Mouse (Mus musculus) kidney, postnatal 36 days (tissue): ENCODE measurements around the gene Nrxn3.
A peak's percentile ranks its signal among the peaks of the same experiment; 100 is the strongest.

Source experiments
- DNase-seq, 2 experiments: peaks; one replicate each; pipeline ENCODE4 v3.0.0; 2021 to 2022; ENCODE audit warnings: mixed read lengths in 2 of 2

The Nrxn3 gene

GRCm38 (mm10) chr12:89719194-89720080 is 996.8 kb downstream of the Nrxn3 start:
- no peak for DNase-seq

GRCm38 (mm10) chr12:89720945-89721344 is 998.3 kb downstream of the Nrxn3 start:
- no peak for DNase-seq

GRCm38 (mm10) chr12:89722462-89722861 is 999.8 kb downstream of the Nrxn3 start:
- DNase-seq = no peak

- DNase-seq = no peak
Observed at GRCm38 (mm10) chr12:89724048-89724447, 1001.4 kb downstream of the Nrxn3 start.

- no peak for DNase-seq
Observed at GRCm38 (mm10) chr12:89742326-89742725, 1019.6 kb downstream of the Nrxn3 start.

- no peak for DNase-seq
Observed at GRCm38 (mm10) chr12:89742796-89743195, 1020.1 kb downstream of the Nrxn3 start.

GRCm38 (mm10) chr12:89764191-89765082 is 1041.8 kb downstream of the Nrxn3 start:
- no peak for DNase-seq

- DNase-seq = no peak
Observed at GRCm38 (mm10) chr12:89765179-89765578, 1042.5 kb downstream of the Nrxn3 start.

GRCm38 (mm10) chr12:89788794-89789193 is 1066.1 kb downstream of the Nrxn3 start:
- no peak for DNase-seq

GRCm38 (mm10) chr12:89789981-89790380 is 1067.3 kb downstream of the Nrxn3 start:
- no peak for DNase-seq

- no peak for DNase-seq
Observed at GRCm38 (mm10) chr12:89791829-89792228, 1069.2 kb downstream of the Nrxn3 start.

GRCm38 (mm10) chr12:89794741-89795140 is 1072.1 kb downstream of the Nrxn3 start:
- no peak for DNase-seq

- no peak for DNase-seq
Observed at GRCm38 (mm10) chr12:89808217-89808616, 1085.5 kb downstream of the Nrxn3 start.

- no peak for DNase-seq
Observed at GRCm38 (mm10) chr12:89810146-89810545, 1087.5 kb downstream of the Nrxn3 start.

GRCm38 (mm10) chr12:89811815-89812549 is 1089.3 kb downstream of the Nrxn3 start:
- DNase-seq = peak; percentile 55 to 56

- DNase-seq = no peak
Observed at GRCm38 (mm10) chr12:89812550-89813207, 1090.0 kb downstream of the Nrxn3 start.

- no peak for DNase-seq
Observed at GRCm38 (mm10) chr12:89813294-89813693, 1090.6 kb downstream of the Nrxn3 start.

GRCm38 (mm10) chr12:89813718-89814117 is 1091.0 kb downstream of the Nrxn3 start:
- DNase-seq = no peak

- DNase-seq = no peak
Observed at GRCm38 (mm10) chr12:89814536-89814935, 1091.9 kb downstream of the Nrxn3 start.

GRCm38 (mm10) chr12:89817072-89817773 is 1094.5 kb downstream of the Nrxn3 start:
- no peak for DNase-seq

GRCm38 (mm10) chr12:89818200-89818599 is 1095.5 kb downstream of the Nrxn3 start:
- DNase-seq = no peak

GRCm38 (mm10) chr12:89822141-89822540 is 1099.5 kb downstream of the Nrxn3 start:
- no peak for DNase-seq
